Mouse (Mus musculus): Measurements from ENCODE around the gene Plxnd1. TPM values are rescaled to one million over a fixed set of nuclear protein-coding genes. Genes with fewer than 3 reads are reported as not detected.

Plxnd1 gene
- 23.8 and 28.7 TPM in 2 replicates for polyA plus RNA-seq (2014; fragmentation: Nextera tagmentation; extraction: Ambion mirVana)

DNA sequence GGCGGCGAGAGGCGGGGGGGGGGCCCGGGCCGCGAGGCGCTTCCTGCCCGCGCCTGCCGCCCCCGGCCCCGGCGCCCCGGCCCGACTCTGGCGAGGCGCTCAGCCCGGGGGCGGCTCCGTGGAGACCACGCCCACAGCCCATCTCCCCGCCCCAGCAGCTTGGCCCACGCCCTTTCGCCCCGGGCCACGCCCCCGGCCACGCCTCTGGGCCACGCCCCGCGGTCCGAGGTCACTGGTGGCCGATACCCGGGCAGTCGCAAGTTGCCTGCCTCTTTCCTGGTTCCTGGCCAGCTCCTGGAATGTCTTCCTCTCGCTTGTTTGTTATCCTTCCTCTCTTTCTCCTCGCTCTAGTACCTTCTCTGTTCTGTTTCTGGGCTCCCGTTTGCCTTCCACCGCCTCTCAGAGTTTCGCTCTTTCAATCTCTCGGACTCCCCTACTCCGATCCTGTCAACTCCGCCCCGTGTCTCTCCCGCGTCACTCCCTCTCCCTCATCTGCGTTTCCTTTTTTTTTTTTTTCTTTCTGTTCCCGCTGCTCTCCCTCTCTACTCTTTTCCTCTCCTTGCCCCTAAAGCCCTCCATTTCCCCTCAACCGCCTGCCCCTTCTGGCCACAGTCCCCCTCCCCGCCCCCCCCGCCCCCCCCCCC, at the start of gene Plxnd1:
Plxnd1 (minus strand) TSS at position 129 of the 644 bp plus-strand sequence.
- no peak within 1 kb of the TSS for H3K27ac ChIP-seq (ENCODE audit: low read depth, low read length)
- peak; percentile 91 for DNase-seq (ENCODE audit: low spot score)
- peak; percentile 73 for ATAC-seq (ENCODE audit: insufficient read depth, low FRiP score, low TSS enrichment)
- no peaks in the 10 kb centered on the region for H3K36me3 ChIP-seq (ENCODE audit: control insufficient read depth, insufficient read depth, low read length)
- peak within 1 kb of the TSS; percentile 56 for H3K4me3 ChIP-seq (ENCODE audit: low read depth, low read length)
- WGBS, result under 1% methylated on average over 32 of the region's 51 CpGs
- H3K9ac ChIP-seq (ENCODE audit: low read length), result peak within 1 kb of the TSS; percentile 49
- peaks cover 24% of the 10 kb centered on the region for H3K27me3 ChIP-seq (ENCODE audit: control insufficient read depth, insufficient read depth, low read length)
- H3K4me1 ChIP-seq (ENCODE audit: control insufficient read depth, insufficient read depth, low read length), result peaks cover 24% of the 10 kb centered on the region
- H3K9me3 ChIP-seq (ENCODE audit: control insufficient read depth, low read length), result no peaks in the 10 kb centered on the region
- H3K4me2 ChIP-seq (ENCODE audit: low read depth), result peak within 1 kb of the TSS; percentile 77

DNA sequence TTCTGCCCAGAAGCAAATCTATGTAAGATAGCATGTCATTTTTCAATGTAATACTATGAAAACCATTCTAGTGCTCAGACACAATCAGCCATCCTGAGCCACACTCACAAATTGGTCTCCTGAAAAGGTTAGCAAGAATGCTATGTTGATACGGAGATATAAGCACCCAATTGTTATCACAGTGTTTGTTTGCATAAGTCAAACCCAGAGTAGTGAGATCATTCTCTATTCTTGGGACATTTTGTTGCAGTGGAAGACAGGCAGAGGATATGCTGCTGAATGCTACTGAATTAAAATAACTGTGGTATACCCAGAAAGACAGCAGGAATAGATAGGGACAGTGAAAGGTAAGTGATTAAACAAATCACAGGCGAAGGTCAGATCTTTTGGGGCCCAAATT, 49.2 kb upstream of the Plxnd1 start:
- H3K9ac ChIP-seq (ENCODE audit: low read length), result no peak overlapping the region
- H3K27me3 ChIP-seq (ENCODE audit: control insufficient read depth, insufficient read depth, low read length), result no peaks in the 10 kb centered on the region
- no peak for DNase-seq (ENCODE audit: low spot score)
- no peaks in the 10 kb centered on the region for H3K36me3 ChIP-seq (ENCODE audit: control insufficient read depth, insufficient read depth, low read length)
- no peak for ATAC-seq (ENCODE audit: insufficient read depth, low FRiP score, low TSS enrichment)
- no peak overlapping the region for H3K4me2 ChIP-seq (ENCODE audit: low read depth)
- H3K27ac ChIP-seq (ENCODE audit: low read depth, low read length), result no peak overlapping the region; the same call in 1 of the 2 replicates
- H3K9me3 ChIP-seq (ENCODE audit: control insufficient read depth, low read length), result no peaks in the 10 kb centered on the region
- H3K4me3 ChIP-seq (ENCODE audit: low read depth, low read length), result no peak overlapping the region
- no peaks in the 10 kb centered on the region; the same call in 1 of the 2 replicates for H3K4me1 ChIP-seq (ENCODE audit: control insufficient read depth, insufficient read depth, low read length)
- 72% methylated on average over 2 of the region's 2 CpGs for WGBS

DNA sequence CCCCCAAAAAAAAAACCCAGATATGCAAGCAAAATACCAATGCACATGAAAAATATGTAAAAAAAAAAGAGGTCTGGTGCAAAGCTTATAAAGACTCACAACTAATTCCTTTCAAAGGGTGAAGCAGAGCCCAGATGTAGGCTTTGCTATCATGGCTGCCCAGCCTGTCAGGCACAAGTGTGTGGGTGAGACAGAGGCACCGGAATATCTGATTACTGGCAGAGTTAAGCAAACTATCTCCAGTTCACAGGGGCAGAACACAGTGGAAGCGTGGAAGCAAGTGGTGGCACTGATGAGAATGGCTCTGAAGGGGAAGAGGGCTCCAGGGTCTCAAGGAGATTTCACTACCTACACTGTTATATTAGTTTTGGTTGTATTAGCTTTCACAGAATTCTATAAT, 43.4 kb upstream of the Plxnd1 start:
- 96% methylated on average over 2 of the region's 2 CpGs for WGBS
- no peaks in the 10 kb centered on the region for H3K27me3 ChIP-seq (ENCODE audit: control insufficient read depth, insufficient read depth, low read length)
- no peaks in the 10 kb centered on the region for H3K36me3 ChIP-seq (ENCODE audit: control insufficient read depth, insufficient read depth, low read length)
- ATAC-seq (ENCODE audit: insufficient read depth, low FRiP score, low TSS enrichment) (no peak), DNase-seq (ENCODE audit: low spot score) (no peak)
- no peak overlapping the region for H3K9ac ChIP-seq (ENCODE audit: low read length)
- no peak overlapping the region for H3K4me2 ChIP-seq (ENCODE audit: low read depth)
- H3K27ac ChIP-seq (ENCODE audit: low read depth, low read length), result no peak overlapping the region
- no peak overlapping the region for H3K4me3 ChIP-seq (ENCODE audit: low read depth, low read length)
- no peaks in the 10 kb centered on the region for H3K9me3 ChIP-seq (ENCODE audit: control insufficient read depth, low read length)
- H3K4me1 ChIP-seq (ENCODE audit: control insufficient read depth, insufficient read depth, low read length), result no peaks in the 10 kb centered on the region

DNA sequence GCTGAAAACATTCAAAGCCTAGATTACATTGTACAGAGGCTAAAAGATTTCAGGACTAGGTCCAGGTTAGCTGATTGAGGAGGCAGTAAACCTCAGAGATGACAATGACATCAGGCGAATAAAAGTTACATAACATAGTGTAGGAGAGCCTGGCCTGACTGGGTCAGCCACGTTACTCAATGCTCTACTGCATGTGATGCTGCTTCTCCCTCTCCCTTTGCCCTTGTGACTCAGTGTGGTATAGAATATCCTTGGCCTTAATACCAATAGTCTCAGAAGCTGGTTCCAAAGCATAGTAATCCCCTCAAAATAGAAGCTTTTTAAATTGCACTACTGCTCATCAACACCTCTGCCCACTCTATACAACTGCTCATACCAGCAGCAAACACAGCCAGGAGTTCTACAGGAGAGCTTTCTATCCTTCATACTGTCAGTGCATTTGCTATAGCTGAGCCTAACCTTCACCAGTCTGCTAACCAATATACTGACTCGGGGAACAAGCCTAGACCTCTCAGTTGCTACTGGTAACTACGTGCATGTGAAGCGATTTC, 42.6 kb upstream of the Plxnd1 start:
- H3K4me3 ChIP-seq (ENCODE audit: low read depth, low read length), result no peak overlapping the region
- no peaks in the 10 kb centered on the region for H3K27me3 ChIP-seq (ENCODE audit: control insufficient read depth, insufficient read depth, low read length)
- no peak overlapping the region for H3K9ac ChIP-seq (ENCODE audit: low read length)
- H3K4me1 ChIP-seq (ENCODE audit: control insufficient read depth, insufficient read depth, low read length), result no peaks in the 10 kb centered on the region
- no peaks in the 10 kb centered on the region for H3K36me3 ChIP-seq (ENCODE audit: control insufficient read depth, insufficient read depth, low read length)
- H3K4me2 ChIP-seq (ENCODE audit: low read depth), result no peak overlapping the region
- DNase-seq (ENCODE audit: low spot score) (no peak), ATAC-seq (ENCODE audit: insufficient read depth, low FRiP score, low TSS enrichment) (no peak)
- H3K9me3 ChIP-seq (ENCODE audit: control insufficient read depth, low read length), result no peaks in the 10 kb centered on the region
- no peak overlapping the region for H3K27ac ChIP-seq (ENCODE audit: low read depth, low read length)
- WGBS, result 83% methylated on average over 5 of the region's 5 CpGs

DNA sequence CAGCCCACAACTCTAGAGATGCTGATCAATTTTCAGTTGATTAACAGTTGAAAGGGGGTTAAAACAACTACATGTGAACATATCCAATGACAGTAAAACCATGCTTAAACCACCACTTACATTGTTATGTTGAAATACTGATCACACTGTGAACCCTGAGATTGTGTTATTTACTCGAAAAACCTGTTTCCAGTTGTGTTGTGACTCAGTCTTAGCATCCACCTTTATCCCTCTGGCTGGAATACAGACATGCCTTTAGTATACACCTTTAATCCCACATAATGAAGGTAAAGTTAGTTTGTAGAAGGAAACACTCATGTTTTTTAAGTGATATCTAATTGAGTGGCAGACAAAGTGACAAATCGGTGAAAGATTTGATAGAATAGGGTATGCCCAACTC, 41.8 kb upstream of the Plxnd1 start:
- no peaks in the 10 kb centered on the region for H3K36me3 ChIP-seq (ENCODE audit: control insufficient read depth, insufficient read depth, low read length)
- WGBS, result 89% methylated on average over 2 of the region's 2 CpGs
- H3K9me3 ChIP-seq (ENCODE audit: control insufficient read depth, low read length), result no peaks in the 10 kb centered on the region
- ATAC-seq (ENCODE audit: insufficient read depth, low FRiP score, low TSS enrichment) (no peak), DNase-seq (ENCODE audit: low spot score) (no peak)
- H3K4me1 ChIP-seq (ENCODE audit: control insufficient read depth, insufficient read depth, low read length), result no peaks in the 10 kb centered on the region
- H3K4me3 ChIP-seq (ENCODE audit: low read depth, low read length), result no peak overlapping the region
- H3K4me2 ChIP-seq (ENCODE audit: low read depth), result no peak overlapping the region
- no peaks in the 10 kb centered on the region for H3K27me3 ChIP-seq (ENCODE audit: control insufficient read depth, insufficient read depth, low read length)
- H3K27ac ChIP-seq (ENCODE audit: low read depth, low read length), result no peak overlapping the region
- H3K9ac ChIP-seq (ENCODE audit: low read length), result no peak overlapping the region

DNA sequence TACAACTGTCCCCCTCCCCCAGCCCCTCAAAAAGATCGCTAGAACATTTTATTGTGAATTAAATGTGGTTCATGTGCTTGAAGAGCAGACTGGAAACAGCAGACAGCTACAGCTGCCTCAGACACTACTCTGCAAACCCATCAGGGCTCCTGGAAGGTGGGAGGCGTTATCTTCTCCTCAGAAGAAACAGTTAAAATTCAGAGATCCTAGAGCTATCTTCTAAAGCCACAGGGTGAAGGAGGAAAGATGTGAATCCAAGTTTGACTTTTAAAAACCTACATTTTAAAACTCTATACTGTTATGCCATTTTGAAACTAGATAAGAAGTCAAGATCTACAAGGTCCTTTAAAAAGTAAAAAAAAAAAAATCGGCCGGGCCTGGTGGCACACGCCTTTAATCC, 36.2 kb upstream of the Plxnd1 start:
- no peak overlapping the region for H3K4me3 ChIP-seq (ENCODE audit: low read depth, low read length)
- ATAC-seq (ENCODE audit: insufficient read depth, low FRiP score, low TSS enrichment), result no peak
- no peak overlapping the region for H3K27ac ChIP-seq (ENCODE audit: low read depth, low read length)
- H3K36me3 ChIP-seq (ENCODE audit: control insufficient read depth, insufficient read depth, low read length), result no peaks in the 10 kb centered on the region
- H3K4me1 ChIP-seq (ENCODE audit: control insufficient read depth, insufficient read depth, low read length), result no peaks in the 10 kb centered on the region
- DNase-seq (ENCODE audit: low spot score), result no peak
- no peak overlapping the region for H3K4me2 ChIP-seq (ENCODE audit: low read depth)
- H3K27me3 ChIP-seq (ENCODE audit: control insufficient read depth, insufficient read depth, low read length), result no peaks in the 10 kb centered on the region
- no peaks in the 10 kb centered on the region for H3K9me3 ChIP-seq (ENCODE audit: control insufficient read depth, low read length)
- 92% methylated on average over 5 of the region's 5 CpGs for WGBS
- H3K9ac ChIP-seq (ENCODE audit: low read length), result no peak overlapping the region

DNA sequence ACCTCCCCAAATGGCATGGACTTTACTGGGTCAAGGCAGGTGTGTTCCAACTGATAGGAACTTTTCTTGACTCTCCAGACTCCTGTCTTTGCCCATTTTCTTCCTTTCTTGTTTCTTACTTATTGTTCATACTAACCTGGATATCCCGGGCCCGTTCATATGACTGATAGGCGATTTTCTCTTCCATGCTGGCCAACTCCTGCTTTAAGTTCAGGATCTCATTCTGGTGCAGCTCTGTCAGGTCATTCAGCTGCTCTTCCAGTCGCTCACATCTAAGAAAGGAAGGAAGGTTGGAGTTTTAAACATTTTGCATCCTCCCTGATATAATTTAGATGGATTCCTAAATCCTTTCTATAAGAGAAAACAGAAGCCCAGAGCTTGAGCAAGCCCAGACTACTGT, 29.9 kb upstream of the Plxnd1 start:
- no peak overlapping the region for H3K4me3 ChIP-seq (ENCODE audit: low read depth, low read length)
- H3K27me3 ChIP-seq (ENCODE audit: control insufficient read depth, insufficient read depth, low read length), result no peaks in the 10 kb centered on the region
- WGBS, result 89% methylated on average over 4 of the region's 4 CpGs
- no peak overlapping the region for H3K4me2 ChIP-seq (ENCODE audit: low read depth)
- DNase-seq (ENCODE audit: low spot score) (no peak), ATAC-seq (ENCODE audit: insufficient read depth, low FRiP score, low TSS enrichment) (no peak)
- H3K9ac ChIP-seq (ENCODE audit: low read length), result no peak overlapping the region
- no peaks in the 10 kb centered on the region for H3K4me1 ChIP-seq (ENCODE audit: control insufficient read depth, insufficient read depth, low read length)
- no peaks in the 10 kb centered on the region for H3K36me3 ChIP-seq (ENCODE audit: control insufficient read depth, insufficient read depth, low read length)
- peaks cover 10% of the 10 kb centered on the region for H3K9me3 ChIP-seq (ENCODE audit: control insufficient read depth, low read length)
- no peak overlapping the region for H3K27ac ChIP-seq (ENCODE audit: low read depth, low read length)

DNA sequence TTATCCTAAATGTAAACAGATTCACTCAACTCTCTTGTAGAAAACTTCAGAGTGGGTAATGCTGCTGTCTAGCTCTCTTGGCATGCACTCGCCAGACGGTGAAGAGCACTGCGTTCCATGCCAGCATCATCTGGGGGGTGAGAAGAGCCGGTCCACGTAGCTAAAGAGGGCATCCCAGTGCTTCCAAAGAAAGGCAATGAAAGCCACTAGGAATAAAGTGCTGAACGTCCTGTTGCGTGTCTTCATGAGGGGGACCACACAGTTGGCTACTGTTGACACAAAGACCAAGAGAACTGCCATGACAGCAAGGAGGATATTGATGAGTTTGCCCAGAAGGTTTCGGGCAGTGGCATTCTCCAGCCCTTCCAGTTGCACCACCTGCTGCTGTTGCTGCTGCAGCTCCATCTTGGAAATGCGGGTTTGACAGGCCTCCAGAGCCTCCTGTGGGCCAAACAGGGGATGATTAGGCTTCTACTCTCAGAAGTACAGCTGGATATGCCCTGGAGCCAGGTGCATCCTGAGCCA, 27.2 kb upstream of the Plxnd1 start:
- Histone ChIP-seq H3K9ac (ENCODE audit: low read length) (no peak overlapping the region), H3K4me1 (ENCODE audit: control insufficient read depth, insufficient read depth, low read length) (no peaks in the 10 kb centered on the region), H3K4me3 (ENCODE audit: low read depth, low read length) (no peak overlapping the region), H3K27me3 (ENCODE audit: control insufficient read depth, insufficient read depth, low read length) (no peaks in the 10 kb centered on the region), H3K9me3 (ENCODE audit: control insufficient read depth, low read length) (peaks cover 10% of the 10 kb centered on the region), H3K36me3 (ENCODE audit: control insufficient read depth, insufficient read depth, low read length) (no peaks in the 10 kb centered on the region), H3K4me2 (ENCODE audit: low read depth) (no peak overlapping the region), H3K27ac (ENCODE audit: low read depth, low read length) (no peak overlapping the region)
- DNase-seq (ENCODE audit: low spot score), result peak; percentile 26
- no peak for ATAC-seq (ENCODE audit: insufficient read depth, low FRiP score, low TSS enrichment)
- WGBS, result 89% methylated on average over 9 of the region's 9 CpGs

DNA sequence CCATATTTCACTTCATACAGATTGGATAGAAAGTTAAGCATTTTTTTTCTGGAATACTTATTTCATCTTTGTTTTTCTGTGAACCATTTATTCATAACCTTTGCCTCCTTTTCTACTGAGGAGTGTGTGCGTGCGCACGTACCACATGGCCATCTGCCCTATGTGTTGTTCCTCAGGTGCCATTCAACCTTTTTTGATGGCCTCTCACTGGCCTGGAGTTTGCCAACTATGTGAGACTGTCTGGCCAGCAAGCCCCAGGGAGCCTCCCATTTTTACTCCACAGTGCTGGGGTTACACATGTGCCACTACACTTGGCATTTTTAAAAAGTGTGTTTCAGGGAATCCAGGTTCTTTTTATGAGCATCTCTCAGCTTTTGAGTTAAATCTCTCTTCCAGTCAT, 21.1 kb upstream of the Plxnd1 start:
- DNase-seq (ENCODE audit: low spot score), result no peak
- Histone ChIP-seq H3K9me3 (ENCODE audit: control insufficient read depth, low read length) (no peaks in the 10 kb centered on the region), H3K9ac (ENCODE audit: low read length) (no peak overlapping the region), H3K27me3 (ENCODE audit: control insufficient read depth, insufficient read depth, low read length) (no peaks in the 10 kb centered on the region), H3K4me2 (ENCODE audit: low read depth) (no peak overlapping the region), H3K4me3 (ENCODE audit: low read depth, low read length) (no peak overlapping the region), H3K27ac (ENCODE audit: low read depth, low read length) (no peak overlapping the region), H3K4me1 (ENCODE audit: control insufficient read depth, insufficient read depth, low read length) (no peaks in the 10 kb centered on the region), H3K36me3 (ENCODE audit: control insufficient read depth, insufficient read depth, low read length) (no peaks in the 10 kb centered on the region)
- ATAC-seq (ENCODE audit: insufficient read depth, low FRiP score, low TSS enrichment), result no peak
- WGBS, result 93% methylated on average over 3 of the region's 3 CpGs

Measured in neural tube, embryonic 11.5 days (tissue).